Mouse (Mus musculus) Muller cell, postnatal 12 days (primary cell): ENCODE results near the gene Tjp1.

Experiments used
- DNase-seq: peaks from one replicate; pipeline ENCODE4 v3.0.0-alpha.2; 2015; ENCODE audit errors: inconsistent ontology term

Gene Tjp1

GRCm38 (mm10) chr7:65489195-65489594, 38.4 kb downstream of the Tjp1 start:
- no peak for DNase-seq

- DNase-seq = peak; percentile 72
Measured at GRCm38 (mm10) chr7:65486259-65486681, 41.3 kb downstream of the Tjp1 start.

GRCm38 (mm10) chr7:65484170-65484778, 43.3 kb downstream of the Tjp1 start:
- DNase-seq = no peak

- DNase-seq = peak; percentile 14
Measured at GRCm38 (mm10) chr7:65482216-65482615, 45.4 kb downstream of the Tjp1 start.

GRCm38 (mm10) chr7:65472048-65472447, 55.5 kb downstream of the Tjp1 start:
- DNase-seq = no peak

GRCm38 (mm10) chr7:65471406-65471805, 56.2 kb downstream of the Tjp1 start:
- DNase-seq = no peak

GRCm38 (mm10) chr7:65470214-65470613, 57.4 kb downstream of the Tjp1 start:
- peak; percentile 61 for DNase-seq

GRCm38 (mm10) chr7:65469666-65470065, 57.9 kb downstream of the Tjp1 start:
- peak; percentile 67 for DNase-seq

GRCm38 (mm10) chr7:65468191-65468590, 59.4 kb downstream of the Tjp1 start:
- DNase-seq = no peak

GRCm38 (mm10) chr7:65467306-65468021, 60.1 kb downstream of the Tjp1 start:
- no peak for DNase-seq

GRCm38 (mm10) chr7:65466137-65466536, 61.4 kb downstream of the Tjp1 start:
- no peak for DNase-seq

- DNase-seq = no peak
Measured at GRCm38 (mm10) chr7:65464518-65465037, 63.0 kb downstream of the Tjp1 start.

GRCm38 (mm10) chr7:65463438-65463837, 64.1 kb downstream of the Tjp1 start:
- no peak for DNase-seq

- DNase-seq = peak; percentile 57
Measured at GRCm38 (mm10) chr7:65461412-65461811, 66.2 kb downstream of the Tjp1 start.

GRCm38 (mm10) chr7:65460196-65460595, 67.4 kb downstream of the Tjp1 start:
- no peak for DNase-seq

GRCm38 (mm10) chr7:65456031-65456430, 71.5 kb downstream of the Tjp1 start:
- no peak for DNase-seq

- no peak for DNase-seq
Measured at GRCm38 (mm10) chr7:65455208-65455607, 72.4 kb downstream of the Tjp1 start.

- DNase-seq = peak; percentile 90
Measured at GRCm38 (mm10) chr7:65454269-65454668, 73.3 kb downstream of the Tjp1 start.

GRCm38 (mm10) chr7:65452246-65452645, 75.3 kb downstream of the Tjp1 start:
- peak; percentile 60 for DNase-seq

- peak; percentile 53 for DNase-seq
Measured at GRCm38 (mm10) chr7:65450158-65450557, 77.4 kb downstream of the Tjp1 start.

GRCm38 (mm10) chr7:65441505-65441904, 86.1 kb downstream of the Tjp1 start:
- no peak for DNase-seq

- peak; percentile 96 for DNase-seq
Measured at GRCm38 (mm10) chr7:65439518-65439917, 88.1 kb downstream of the Tjp1 start.

GRCm38 (mm10) chr7:65438146-65438545, 89.4 kb downstream of the Tjp1 start:
- no peak for DNase-seq
